Mouse (Mus musculus) heart, adult 2 months (tissue): ENCODE results near the gene Inpp4a.

Experiments used
- CTCF ChIP-seq: fragments of 200-600 bp; IDR thresholded peaks from 2 replicates; pipeline ENCODE4 v1.8.1; 2022; ENCODE audit warnings: antibody characterized with exemption, mild to moderate bottlenecking, moderate library complexity
- POLR2A ChIP-seq: fragments of 200-500 bp; IDR thresholded peaks from 2 replicates; pipeline ENCODE4 v1.6.1; 2011; ENCODE audit warnings: mild to moderate bottlenecking, low read depth, low read length, control low read depth; ENCODE audit not compliant: insufficient read depth

DNA sequence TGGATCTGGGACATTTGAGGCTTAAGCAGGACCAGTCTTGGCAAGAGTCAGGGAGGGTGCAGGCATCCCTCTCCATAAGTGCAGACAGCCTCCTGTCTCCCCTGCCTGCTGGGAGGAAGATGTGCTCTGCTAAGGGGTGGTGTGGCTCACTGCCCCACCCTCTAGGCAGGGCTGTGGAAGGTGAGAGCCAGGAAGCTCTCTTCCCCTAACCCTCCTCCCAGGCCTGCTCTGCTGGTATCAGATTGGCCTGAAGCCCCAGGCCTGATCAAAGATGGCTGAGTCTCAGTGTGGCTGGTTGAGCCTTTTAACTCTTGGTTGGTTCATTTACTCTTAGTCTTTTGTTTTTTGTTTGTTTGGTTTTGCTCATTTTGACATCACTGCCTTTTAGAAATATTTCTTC is 110.0 kb downstream of the Inpp4a start:
- no peak for TF ChIP-seq POLR2A
- no peak for TF ChIP-seq CTCF
